Mouse (Mus musculus) hindbrain, embryonic 11.5 days (tissue): ENCODE results near the gene Gm43191. TPM values are rescaled to one million over a fixed set of nuclear protein-coding genes. Genes with fewer than 3 reads are reported as not detected.
"Not testable (repeated sequence)": the region's sequence is repeated elsewhere in the genome, so short reads cannot be mapped to it uniquely, and the experiment has no call there.

Source experiments
- ATAC-seq: fragments of 200-750 bp; cut with Nextera tagmentation; 2 replicates; pipeline ENCODE4 v1.8.0; 2017; ENCODE audit warnings: mild to moderate bottlenecking, moderate TSS enrichment, moderate library complexity; ENCODE audit not compliant: low FRiP score
- DNase-seq: peaks from one replicate; pipeline ENCODE4 v3.0.0-alpha.2; 2015; ENCODE audit warnings: low spot score
- H3K27ac ChIP-seq: fragments of 300-500 bp; sonication (generic); 2 replicates; pipeline ENCODE4 v1.5.1; 2014; ENCODE audit warnings: mild to moderate bottlenecking, low read depth, low read length
- H3K27me3 ChIP-seq: fragments of 300-500 bp; sonication (generic); 2 replicates; pipeline ENCODE4 v1.6.1; 2014; ENCODE audit warnings: mild to moderate bottlenecking, low read length, moderate library complexity, mixed read lengths; ENCODE audit not compliant: control insufficient read depth, insufficient read depth
- H3K36me3 ChIP-seq: fragments of 300-500 bp; sonication (generic); 2 replicates; pipeline ENCODE4 v1.6.1; 2014; ENCODE audit warnings: mild to moderate bottlenecking, low read length, moderate library complexity, mixed read lengths; ENCODE audit not compliant: control insufficient read depth, insufficient read depth
- H3K4me1 ChIP-seq: fragments of 300-500 bp; sonication (generic); replicated peaks from 2 replicates; pipeline ENCODE4 v1.6.1; 2014; ENCODE audit warnings: low read length, mixed read lengths; ENCODE audit not compliant: control insufficient read depth, insufficient read depth
- H3K4me2 ChIP-seq: fragments of 300-500 bp; sonication (generic); replicated peaks from 2 replicates; pipeline ENCODE4 v1.6.1; 2014; ENCODE audit warnings: mild to moderate bottlenecking, low read depth, low read length
- H3K4me3 ChIP-seq: fragments of 300-500 bp; sonication (generic); 2 replicates; pipeline ENCODE4 v1.5.1; 2014; ENCODE audit warnings: low read depth, low read length
- H3K9ac ChIP-seq: fragments of 300-500 bp; sonication (generic); 2 replicates; pipeline ENCODE4 v1.6.1; 2014; ENCODE audit warnings: low read depth, low read length
- H3K9me3 ChIP-seq: fragments of 300-500 bp; sonication (generic); 2 replicates; pipeline ENCODE4 v1.6.1; 2016; ENCODE audit warnings: low read length; ENCODE audit not compliant: control insufficient read depth
- WGBS: fragments of 180-500 bp; shearing (Covaris S2); extraction: QIAGEN DNeasy Blood & Tissue Kit; methylation state at CpG from one replicate; pipeline ENCODE4 v1.1.7; 2014; 5-methylcytosine and 5-hydroxymethylcytosine counted together
- polyA plus RNA-seq: library from polyadenylated mRNA; unstranded; fragments of >200 nt; fragmentation: Nextera tagmentation; extraction: Ambion mirVana; gene quantifications from 2 replicates; pipeline ENCODE4 v1.2.1, GENCODE M21; 2014

Gene Gm43191
- polyA plus RNA-seq, 1 experiment from 2014 or later, result not detected

GRCm38 (mm10) chr3:116656184-116656965 is 24.7 kb downstream of the Gm43191 start:
- Histone ChIP-seq H3K9ac (no peak overlapping the region), H3K36me3 (no peaks in the 10 kb centered on the region), H3K4me2 (no peak overlapping the region), H3K4me3 (no peak overlapping the region), H3K4me1 (no peaks in the 10 kb centered on the region), H3K27me3 (no peaks in the 10 kb centered on the region), H3K27ac (no peak overlapping the region), H3K9me3 (no peaks in the 10 kb centered on the region)
- DNase-seq (no peak), ATAC-seq (no peak)
- WGBS, result 84% methylated on average over 7 of the region's 7 CpGs

GRCm38 (mm10) chr3:116654051-116654450 is 27.0 kb downstream of the Gm43191 start:
- not testable (repeated sequence) for H3K4me1 ChIP-seq, H3K27ac ChIP-seq, H3K27me3 ChIP-seq, H3K4me2 ChIP-seq, H3K9ac ChIP-seq, H3K36me3 ChIP-seq, ATAC-seq, H3K4me3 ChIP-seq, DNase-seq, H3K9me3 ChIP-seq
- WGBS, result 94% methylated on average over 10 of the region's 11 CpGs

- no peak overlapping the region for H3K4me2 ChIP-seq
- no peak overlapping the region for H3K27ac ChIP-seq
- WGBS, result 88% methylated on average over 5 of the region's 5 CpGs
- ATAC-seq, result no peak
- DNase-seq, result no peak
- no peak overlapping the region for H3K4me3 ChIP-seq
- H3K4me1 ChIP-seq, result no peaks in the 10 kb centered on the region
- H3K36me3 ChIP-seq, result no peaks in the 10 kb centered on the region
- H3K27me3 ChIP-seq, result no peaks in the 10 kb centered on the region
- no peak overlapping the region for H3K9ac ChIP-seq
- no peaks in the 10 kb centered on the region for H3K9me3 ChIP-seq
Measured at GRCm38 (mm10) chr3:116653278-116653945, 27.6 kb downstream of the Gm43191 start.

- H3K4me3 ChIP-seq, result no peak overlapping the region
- H3K27me3 ChIP-seq, result no peaks in the 10 kb centered on the region
- DNase-seq (no peak), ATAC-seq (no peak)
- H3K4me1 ChIP-seq, result no peaks in the 10 kb centered on the region
- no peaks in the 10 kb centered on the region for H3K9me3 ChIP-seq
- WGBS, result 83% methylated on average over 3 of the region's 3 CpGs
- no peak overlapping the region for H3K27ac ChIP-seq
- no peak overlapping the region for H3K4me2 ChIP-seq
- H3K9ac ChIP-seq, result no peak overlapping the region
- H3K36me3 ChIP-seq, result no peaks in the 10 kb centered on the region
Measured at GRCm38 (mm10) chr3:116652033-116652446, 29.0 kb downstream of the Gm43191 start.

- WGBS, result 99% methylated on average over 9 of the region's 9 CpGs
Measured at GRCm38 (mm10) chr3:116650698-116651097, 30.4 kb downstream of the Gm43191 start.

GRCm38 (mm10) chr3:116648805-116649204 is 32.3 kb downstream of the Gm43191 start:
- Histone ChIP-seq H3K4me1 (no peaks in the 10 kb centered on the region), H3K36me3 (no peaks in the 10 kb centered on the region), H3K27me3 (no peaks in the 10 kb centered on the region), H3K4me3 (no peak overlapping the region), H3K9ac (no peak overlapping the region), H3K9me3 (no peaks in the 10 kb centered on the region), H3K4me2 (no peak overlapping the region), H3K27ac (no peak overlapping the region)
- ATAC-seq (no peak), DNase-seq (no peak)
- WGBS, result 93% methylated on average over 7 of the region's 7 CpGs

More at GRCm38 (mm10) chr3:116650698-116651097, 30.4 kb downstream of the Gm43191 start:
- H3K9ac ChIP-seq, result no peak overlapping the region
- no peak overlapping the region for H3K4me3 ChIP-seq
- H3K36me3 ChIP-seq, result no peaks in the 10 kb centered on the region
- no peak overlapping the region for H3K27ac ChIP-seq
- ATAC-seq (no peak), DNase-seq (no peak)
- H3K27me3 ChIP-seq, result no peaks in the 10 kb centered on the region
- H3K9me3 ChIP-seq, result no peaks in the 10 kb centered on the region
- H3K4me2 ChIP-seq, result no peak overlapping the region
- no peaks in the 10 kb centered on the region for H3K4me1 ChIP-seq

GRCm38 (mm10) chr3:116646387-116646786 is 34.7 kb downstream of the Gm43191 start:
- Histone ChIP-seq H3K4me3 (no peak overlapping the region), H3K27ac (no peak overlapping the region), H3K36me3 (0 out of 2 replicates have a peak, but pooled peaks cover 3% of the 10 kb centered on the region), H3K4me1 (no peaks in the 10 kb centered on the region), H3K27me3 (no peaks in the 10 kb centered on the region), H3K9me3 (no peaks in the 10 kb centered on the region), H3K4me2 (no peak overlapping the region), H3K9ac (no peak overlapping the region)
- no peak for ATAC-seq
- no peak for DNase-seq
- WGBS, result 94% methylated on average over 1 of the region's 1 CpGs

- no peak for ATAC-seq
- no peaks in the 10 kb centered on the region for H3K4me1 ChIP-seq
- no peak overlapping the region for H3K9ac ChIP-seq
- no peak overlapping the region for H3K4me2 ChIP-seq
- H3K9me3 ChIP-seq, result no peaks in the 10 kb centered on the region
- WGBS, result 95% methylated on average over 2 of the region's 2 CpGs
- DNase-seq, result no peak
- 0 out of 2 replicates have a peak, but pooled peaks cover 3% of the 10 kb centered on the region for H3K36me3 ChIP-seq
- H3K4me3 ChIP-seq, result no peak overlapping the region
- H3K27ac ChIP-seq, result no peak overlapping the region
- H3K27me3 ChIP-seq, result no peaks in the 10 kb centered on the region
Measured at GRCm38 (mm10) chr3:116642373-116642772, 38.7 kb downstream of the Gm43191 start.
